Mouse (Mus musculus): ENCODE data around the gene Map3k1. TPM values are rescaled to one million over a fixed set of nuclear protein-coding genes. Genes with fewer than 3 reads are reported as not detected.

Gene Map3k1
- total RNA-seq, 2 experiments from 2014 or later: 8.5 to 8.7 TPM

GRCm38 (mm10) chr13:111791596-111791995 lies 17.2 kb downstream of the Map3k1 start:
- DNase-seq (ENCODE audit: low spot score): no peak

GRCm38 (mm10) chr13:111789420-111790065 lies 19.2 kb downstream of the Map3k1 start:
- DNase-seq (ENCODE audit: low spot score): no peak

- DNase-seq (ENCODE audit: low spot score): no peak
Observed at GRCm38 (mm10) chr13:111788882-111789281, 19.9 kb downstream of the Map3k1 start.

- peak; percentile 84 for DNase-seq (ENCODE audit: low spot score)
Observed at GRCm38 (mm10) chr13:111787857-111788619, 20.8 kb downstream of the Map3k1 start.

GRCm38 (mm10) chr13:111786584-111786983 lies 22.2 kb downstream of the Map3k1 start:
- DNase-seq (ENCODE audit: low spot score): no peak

- DNase-seq (ENCODE audit: low spot score): no peak
Observed at GRCm38 (mm10) chr13:111783451-111783850, 25.3 kb downstream of the Map3k1 start.

- no peak for DNase-seq (ENCODE audit: low spot score)
Observed at GRCm38 (mm10) chr13:111779471-111779870, 29.3 kb downstream of the Map3k1 start.

- DNase-seq (ENCODE audit: low spot score): no peak
Observed at GRCm38 (mm10) chr13:111778606-111779005, 30.2 kb downstream of the Map3k1 start.

- no peak for DNase-seq (ENCODE audit: low spot score)
Observed at GRCm38 (mm10) chr13:111777865-111778264, 30.9 kb downstream of the Map3k1 start.

- DNase-seq (ENCODE audit: low spot score): no peak
Observed at GRCm38 (mm10) chr13:111777179-111777578, 31.6 kb downstream of the Map3k1 start.

GRCm38 (mm10) chr13:111772075-111772474 lies 36.7 kb downstream of the Map3k1 start:
- DNase-seq (ENCODE audit: low spot score): no peak

- DNase-seq (ENCODE audit: low spot score): peak; percentile 30
Observed at GRCm38 (mm10) chr13:111771232-111771631, 37.6 kb downstream of the Map3k1 start.

- DNase-seq (ENCODE audit: low spot score): no peak
Observed at GRCm38 (mm10) chr13:111770776-111771175, 38.0 kb downstream of the Map3k1 start.

GRCm38 (mm10) chr13:111762526-111762925 lies 46.3 kb downstream of the Map3k1 start:
- DNase-seq (ENCODE audit: low spot score): no peak

GRCm38 (mm10) chr13:111756986-111757385 lies 51.8 kb downstream of the Map3k1 start:
- DNase-seq (ENCODE audit: low spot score): no peak

- DNase-seq (ENCODE audit: low spot score): no peak
Observed at GRCm38 (mm10) chr13:111755937-111756336, 52.9 kb downstream of the Map3k1 start.

- DNase-seq (ENCODE audit: low spot score): no peak
Observed at GRCm38 (mm10) chr13:111755377-111755776, 53.4 kb downstream of the Map3k1 start.

- DNase-seq (ENCODE audit: low spot score): no peak
Observed at GRCm38 (mm10) chr13:111753321-111753720, 55.5 kb downstream of the Map3k1 start.

GRCm38 (mm10) chr13:111748301-111749062 lies 60.3 kb downstream of the Map3k1 start:
- no peak for DNase-seq (ENCODE audit: low spot score)

GRCm38 (mm10) chr13:111746831-111747230 lies 62.0 kb downstream of the Map3k1 start:
- no peak for DNase-seq (ENCODE audit: low spot score)

- DNase-seq (ENCODE audit: low spot score): no peak
Observed at GRCm38 (mm10) chr13:111745216-111745615, 63.6 kb downstream of the Map3k1 start.

All from gastrocnemius, adult 18-20 months (tissue).